Mouse (Mus musculus) lung, adult 2 months (tissue): ENCODE results near the gene Ldb3.

Source experiments
- CTCF ChIP-seq: fragments of 200-500 bp; IDR thresholded peaks from 2 replicates; pipeline ENCODE4 v1.5.1; 2011; ENCODE audit warnings: mild to moderate bottlenecking, low read length, control low read depth; ENCODE audit not compliant: insufficient read depth
- POLR2A ChIP-seq: fragments of 200-500 bp; IDR thresholded peaks from 2 replicates; pipeline ENCODE4 v1.6.1; 2011; ENCODE audit warnings: low read depth, mild to moderate bottlenecking, control low read depth, low read length, borderline replicate concordance; ENCODE audit errors: extremely low read depth

DNA sequence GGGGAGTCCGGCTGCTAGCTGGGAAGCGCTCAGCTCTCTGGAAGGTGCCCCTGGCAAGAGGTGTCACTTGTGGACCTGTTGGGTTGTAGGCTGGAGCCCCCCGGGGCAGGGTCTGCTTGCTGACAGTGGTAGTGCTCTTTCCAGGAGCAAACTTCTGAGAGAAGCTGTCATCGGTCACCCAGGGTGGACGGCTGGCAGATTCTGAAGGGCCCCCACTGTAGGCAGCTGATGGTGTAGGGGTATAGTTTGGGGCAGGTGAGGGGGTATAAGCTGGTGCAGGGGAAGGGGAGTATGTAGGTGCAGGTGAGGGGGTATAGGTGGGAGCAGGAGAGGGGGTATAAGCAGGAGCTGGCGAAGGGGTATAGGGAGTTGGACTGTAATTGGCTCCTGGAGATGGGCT lies 44.5 kb downstream of the Ldb3 start:
- TF ChIP-seq CTCF (no peak), POLR2A (no peak)
